In genomic region chr2:79498990-79499755, GRCm38 (mm10) we compare ENCODE assay signal across 9 mouse cellular contexts. TPM values are rescaled to one million over a fixed set of nuclear protein-coding genes. Genes with fewer than 3 reads are reported as not detected.
DNase-seq lines count a peak whose midpoint lies in the region; ATAC-seq and TF ChIP-seq lines count a peak whose summit lies in the region.
"Had no signal": no experiment of that assay in that cellular context is flagged by ENCODE, and none has a peak within 500 bp of the region (broad histone marks: within the 10 kb centered on the region; RNA-seq: fewer than 3 reads in every experiment).

No protein-coding gene starts in this region.

- no peak overlapping the region for H3K4me2 ChIP-seq in kidney, embryonic 14.5 days (replicated peaks; ENCODE audit: low read depth, low read length)
- H3K4me2 ChIP-seq in limb, embryonic 12.5 days = no peak overlapping the region
- H3K4me2 ChIP-seq in stomach, postnatal 0 days (replicated peaks; ENCODE audit: low read depth) = no peak overlapping the region
- H3K4me2 ChIP-seq: embryonic facial prominence, embryonic 12.5 days had no signal

- H3K9ac ChIP-seq in kidney, embryonic 14.5 days (ENCODE audit: low read depth, low read length) = no peak overlapping the region
- H3K9ac ChIP-seq in limb, embryonic 12.5 days (replicated peaks) = no peak overlapping the region
- no peak overlapping the region for H3K9ac ChIP-seq in stomach, postnatal 0 days (ENCODE audit: low read length)
- H3K9ac ChIP-seq: embryonic facial prominence, embryonic 12.5 days had no signal

- peak; percentile 95 for TF ChIP-seq CTCF in stomach, postnatal 0 days (IDR thresholded peaks at IDR 0.05; ENCODE audit: low read depth)

- H3K4me1 ChIP-seq in kidney, embryonic 14.5 days (ENCODE audit: control insufficient read depth, insufficient read depth, low read length) = no peaks in the 10 kb centered on the region
- H3K4me1 ChIP-seq in limb, embryonic 12.5 days (replicated peaks) = no peaks in the 10 kb centered on the region
- H3K4me1 ChIP-seq in stomach, postnatal 0 days (replicated peaks; ENCODE audit: control insufficient read depth, insufficient read depth) = no peaks in the 10 kb centered on the region
- H3K4me1 ChIP-seq: embryonic facial prominence, embryonic 12.5 days had no signal

- H3K27ac ChIP-seq in kidney, embryonic 14.5 days (ENCODE audit: low read depth, low read length) = no peak overlapping the region
- H3K27ac ChIP-seq in limb, embryonic 12.5 days = no peak overlapping the region
- H3K27ac ChIP-seq in stomach, postnatal 0 days (replicated peaks) = no peak overlapping the region
- H3K27ac ChIP-seq: embryonic facial prominence, embryonic 12.5 days had no signal

- no peak overlapping the region for H3K4me3 ChIP-seq in kidney, embryonic 14.5 days (ENCODE audit: low read length)
- no peak overlapping the region for H3K4me3 ChIP-seq in limb, embryonic 12.5 days (replicated peaks)
- H3K4me3 ChIP-seq in stomach, postnatal 0 days (ENCODE audit: low read depth, low read length) = no peak overlapping the region
- H3K4me3 ChIP-seq: embryonic facial prominence, embryonic 12.5 days had no signal

- 26% methylated on average over 10 of the region's 10 CpGs for WGBS in kidney, embryonic 14.5 days
- WGBS in limb, embryonic 12.5 days = 32% methylated on average over 10 of the region's 10 CpGs
- 19% methylated on average over 10 of the region's 10 CpGs for WGBS in stomach, postnatal 0 days

- no peak for TF ChIP-seq EP300 in stomach, postnatal 0 days (optimal IDR thresholded peaks at IDR 0.05)

- DNase-seq in 416B (ENCODE audit: low read depth) (peak; percentile 84), adipocyte (ENCODE audit: low spot score) (peak; percentile 86)
- DNase-seq in embryo, embryonic 10 days (ENCODE audit: low spot score) = peak; percentile 93
- peak; percentile 18 to 54 for DNase-seq in gastrocnemius, postnatal 4 days (ENCODE audit: low spot score in 2 of 2)
- peak; percentile 63 for DNase-seq in naive thymus-derived CD4-positive, alpha-beta T cell, adult 2 months (ENCODE audit: low read depth)
- peak; percentile 85 for DNase-seq in stomach, postnatal 0 days (ENCODE audit: low spot score)

- no peaks in the 10 kb centered on the region for H3K9me3 ChIP-seq in kidney, embryonic 14.5 days (ENCODE audit: control insufficient read depth, low read length)
- H3K9me3 ChIP-seq in limb, embryonic 12.5 days = no peaks in the 10 kb centered on the region
- H3K9me3 ChIP-seq in stomach, postnatal 0 days (ENCODE audit: control insufficient read depth, low read length) = no peaks in the 10 kb centered on the region
- H3K9me3 ChIP-seq: embryonic facial prominence, embryonic 12.5 days had no signal

- no peaks in the 10 kb centered on the region for H3K36me3 ChIP-seq in kidney, embryonic 14.5 days (ENCODE audit: control insufficient read depth, insufficient read depth, low read length)
- H3K36me3 ChIP-seq in limb, embryonic 12.5 days = no peaks in the 10 kb centered on the region
- no peaks in the 10 kb centered on the region for H3K36me3 ChIP-seq in stomach, postnatal 0 days (ENCODE audit: control insufficient read depth, insufficient read depth, low read length)
- H3K36me3 ChIP-seq: embryonic facial prominence, embryonic 12.5 days had no signal

- ATAC-seq in kidney, embryonic 14.5 days (ENCODE audit: low FRiP score, low TSS enrichment) = peak; percentile 78; the same call in 1 of the 2 replicates
- 0 out of 2 replicates have a peak, but pooled peaks have one; percentile 59 for ATAC-seq in limb, embryonic 12.5 days (ENCODE audit: insufficient number of reproducible peaks, insufficient read depth, low FRiP score, low TSS enrichment, low read depth)
- ATAC-seq in stomach, postnatal 0 days (ENCODE audit: low FRiP score, low TSS enrichment) = peak; percentile 71

- no peaks in the 10 kb centered on the region for H3K27me3 ChIP-seq in kidney, embryonic 14.5 days (ENCODE audit: control insufficient read depth, insufficient read depth, low read length)
- peaks cover 6% of the 10 kb centered on the region; the same call in 1 of the 2 replicates for H3K27me3 ChIP-seq in limb, embryonic 12.5 days
- H3K27me3 ChIP-seq in stomach, postnatal 0 days (ENCODE audit: control insufficient read depth, insufficient read depth, low read length) = no peaks in the 10 kb centered on the region
- H3K27me3 ChIP-seq: embryonic facial prominence, embryonic 12.5 days had no signal

RNA-seq across cellular contexts. Expression of gene Cerkl, which starts 42.6 kb away (rescaled TPM):
- 1 to 10 TPM in 1 of 2 experiments, under 1 TPM in 1; 0.86 to 1.2 TPM for total RNA-seq in gastrocnemius, postnatal 4 days (2021)
- polyA plus RNA-seq in kidney, embryonic 14.5 days (2014; fragmentation: Nextera tagmentation; extraction: Ambion mirVana) = 1.4 and 2.7 TPM in 2 replicates
- polyA plus RNA-seq in limb, embryonic 12.5 days (2016; fragmentation: Nextera tagmentation; extraction: Ambion mirVana) = 1.0 and 1.1 TPM in 2 replicates
- 0.67 and 1.2 TPM in 2 replicates for polyA plus RNA-seq in stomach, postnatal 0 days (2015; fragmentation: Nextera tagmentation; extraction: Ambion mirVana)

RNA-seq across cellular contexts. Expression of gene Neurod1, which starts 42.6 kb away (rescaled TPM):
- not detected for total RNA-seq in gastrocnemius, postnatal 4 days (2021)
- polyA plus RNA-seq in kidney, embryonic 14.5 days (2014; fragmentation: Nextera tagmentation; extraction: Ambion mirVana) = not detected in 2 replicates
- polyA plus RNA-seq in limb, embryonic 12.5 days (2016; fragmentation: Nextera tagmentation; extraction: Ambion mirVana) = 0.34 TPM in 1 of 2 replicates, not detected in the other
- 0.61 and 0.68 TPM in 2 replicates for polyA plus RNA-seq in stomach, postnatal 0 days (2015; fragmentation: Nextera tagmentation; extraction: Ambion mirVana)

Comparison
In these comparisons a context has a peak if more than half of its experiments do, and no peak if none do; other contexts are left out.
1. DNase-seq: peak in every context shown above with its lines; median percentile 93 in embryo, embryonic 10 days; 86 in adipocyte; 85 in stomach, postnatal 0 days; 84 in 416B; 63 in naive thymus-derived CD4-positive, alpha-beta T cell, adult 2 months; 36 in gastrocnemius, postnatal 4 days.